Mouse (Mus musculus) hindbrain, postnatal 0 days (tissue): ENCODE measurements at regions not wholly inside any gene's neighbourhood (a gene's known extent, or its start where the extent isn't known, plus 50 kb on each side); places are given as distances from the start of the nearest gene placed in this dataset.

ENCODE experiments used
- ATAC-seq: fragments of 200-750 bp; cut with Nextera tagmentation; 2 replicates; pipeline ENCODE4 v1.8.0; 2017; ENCODE audit warnings: mild to moderate bottlenecking, moderate TSS enrichment, moderate library complexity
- DNase-seq: peaks from one replicate; pipeline ENCODE4 v3.0.0-alpha.2; 2015; ENCODE audit warnings: low spot score
- H3K27ac ChIP-seq: fragments of 300-500 bp; sonication (generic); 2 replicates; pipeline ENCODE4 v1.5.1; 2014; ENCODE audit warnings: mild to moderate bottlenecking
- H3K27me3 ChIP-seq: fragments of 300-500 bp; sonication (generic); 2 replicates; pipeline ENCODE4 v1.6.1; 2014; ENCODE audit warnings: low read length, mixed read lengths; ENCODE audit not compliant: insufficient read depth
- H3K36me3 ChIP-seq: fragments of 300-500 bp; sonication (generic); 2 replicates; pipeline ENCODE4 v1.6.1; 2014; ENCODE audit warnings: low read length, mixed read lengths; ENCODE audit not compliant: insufficient read depth
- H3K4me1 ChIP-seq: fragments of 300-500 bp; sonication (generic); 2 replicates; pipeline ENCODE4 v1.6.1; 2014; ENCODE audit warnings: antibody characterized with exemption, low read length, mixed read lengths; ENCODE audit not compliant: insufficient read depth
- H3K4me2 ChIP-seq: fragments of 300-500 bp; sonication (generic); 2 replicates; pipeline ENCODE4 v1.6.1; 2014; ENCODE audit warnings: low read depth, mild to moderate bottlenecking, low read length, moderate library complexity, mixed read lengths
- H3K4me3 ChIP-seq: fragments of 300-500 bp; sonication (generic); 2 replicates; pipeline ENCODE4 v1.5.1; 2014; ENCODE audit warnings: low read length
- H3K9ac ChIP-seq: fragments of 300-500 bp; sonication (generic); replicated peaks from 2 replicates; pipeline ENCODE4 v1.6.1; 2014; ENCODE audit warnings: mild to moderate bottlenecking, low read length, moderate library complexity, mixed read lengths
- H3K9me3 ChIP-seq: fragments of 300-500 bp; sonication (generic); 2 replicates; pipeline ENCODE4 v1.6.1; 2016; ENCODE audit warnings: low read length, mixed read lengths
- CTCF ChIP-seq: IDR thresholded peaks from 2 replicates; pipeline ENCODE4 v1.5.1; 2016; ENCODE audit warnings: antibody characterized with exemption, control low read depth, low read depth
- WGBS: fragments of 180-500 bp; shearing (Covaris S2); extraction: QIAGEN DNeasy Blood & Tissue Kit; methylation state at CpG from one replicate; pipeline ENCODE4 v1.1.7; 2014; 5-methylcytosine and 5-hydroxymethylcytosine counted together

DNA sequence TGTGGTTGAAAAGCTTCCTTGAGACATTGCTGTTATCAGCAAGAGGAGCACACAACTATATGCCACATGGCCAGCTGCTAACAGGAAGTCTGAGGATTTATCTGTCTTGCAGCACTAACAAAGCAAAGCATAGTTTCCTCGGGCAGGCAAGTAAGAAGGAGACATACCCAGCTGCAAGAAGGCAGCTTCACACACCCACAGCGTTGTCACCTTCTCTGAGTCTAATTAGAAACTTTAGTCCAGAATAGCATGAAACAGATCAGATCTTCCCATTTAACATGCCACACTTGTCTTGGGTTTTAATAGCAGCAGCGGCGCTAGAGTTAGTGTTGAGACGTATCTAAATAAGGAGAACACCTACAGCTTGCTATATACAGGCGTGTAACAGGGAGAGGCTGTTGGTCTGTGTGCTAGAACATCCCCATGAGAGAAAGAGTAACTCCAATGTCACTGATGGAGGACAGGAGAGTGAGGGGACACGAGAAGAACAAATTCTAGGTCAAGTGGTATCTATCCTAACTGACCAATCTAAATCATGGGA is 322.1 kb upstream of the Syt1 start:
- Histone ChIP-seq H3K9me3 (no peaks in the 10 kb centered on the region), H3K4me2 (no peak overlapping the region), H3K36me3 (no peaks in the 10 kb centered on the region), H3K27me3 (no peaks in the 10 kb centered on the region), H3K4me3 (no peak overlapping the region), H3K4me1 (no peaks in the 10 kb centered on the region), H3K27ac (no peak overlapping the region), H3K9ac (no peak overlapping the region)
- 90% methylated on average over 7 of the region's 7 CpGs for WGBS
- TF ChIP-seq CTCF: no peak
- DNase-seq (no peak), ATAC-seq (no peak)

DNA sequence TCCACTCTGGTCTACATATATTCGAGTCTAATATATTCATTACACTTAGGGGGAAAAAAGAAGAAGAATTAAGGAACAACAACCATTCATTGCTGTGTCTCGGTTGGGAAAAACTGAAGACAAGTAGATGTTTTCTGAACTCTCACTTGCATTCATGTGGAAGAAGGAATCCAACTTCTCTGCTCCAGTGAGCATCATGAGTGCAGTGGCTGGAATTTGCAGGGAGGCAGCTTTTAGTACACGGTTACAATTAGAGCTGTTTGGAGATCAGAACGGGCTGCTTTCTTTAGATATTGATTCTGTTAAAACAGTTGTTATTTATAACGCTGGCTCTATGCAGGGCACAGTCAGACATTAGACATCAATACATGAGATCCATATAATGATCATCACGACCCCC is 298.5 kb upstream of the Syt1 start:
- no peak overlapping the region for H3K9ac ChIP-seq
- H3K9me3 ChIP-seq: 0 out of 2 replicates have a peak, but pooled peaks cover 3% of the 10 kb centered on the region
- 68% methylated on average over 6 of the region's 6 CpGs for WGBS
- ATAC-seq (no peak), DNase-seq (peak; percentile 9)
- no peak overlapping the region for H3K4me2 ChIP-seq
- H3K36me3 ChIP-seq: no peaks in the 10 kb centered on the region
- no peaks in the 10 kb centered on the region for H3K27me3 ChIP-seq
- no peaks in the 10 kb centered on the region for H3K4me1 ChIP-seq
- no peak overlapping the region for H3K4me3 ChIP-seq
- TF ChIP-seq CTCF: no peak
- no peak overlapping the region for H3K27ac ChIP-seq

DNA sequence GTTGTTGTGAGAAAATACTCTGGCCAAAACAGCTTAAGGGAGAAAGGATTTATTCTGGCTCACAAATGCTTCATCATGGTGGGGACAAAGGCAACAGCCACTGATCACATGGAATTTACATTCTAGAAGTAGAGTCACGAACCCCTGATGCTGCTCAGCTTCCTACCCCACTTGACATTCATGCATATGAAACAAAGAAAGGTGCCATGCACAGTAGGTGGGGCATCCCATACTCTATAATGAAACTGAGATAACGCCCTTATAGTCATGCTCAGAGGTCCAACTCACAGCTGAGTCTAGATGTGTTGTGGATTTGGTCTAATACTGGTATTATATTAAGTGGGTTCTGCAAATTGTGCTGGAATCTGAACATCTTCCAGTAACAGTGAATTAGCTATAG is 289.4 kb upstream of the Syt1 start:
- TF ChIP-seq CTCF: no peak
- H3K9me3 ChIP-seq: no peaks in the 10 kb centered on the region
- no peak overlapping the region for H3K9ac ChIP-seq
- ATAC-seq (no peak; the same call in 1 of the 2 replicates), DNase-seq (no peak)
- 68% methylated on average over 2 of the region's 2 CpGs for WGBS
- no peak overlapping the region for H3K4me3 ChIP-seq
- no peaks in the 10 kb centered on the region for H3K4me1 ChIP-seq
- no peaks in the 10 kb centered on the region for H3K27me3 ChIP-seq
- no peak overlapping the region for H3K4me2 ChIP-seq
- no peak overlapping the region for H3K27ac ChIP-seq
- H3K36me3 ChIP-seq: no peaks in the 10 kb centered on the region

DNA sequence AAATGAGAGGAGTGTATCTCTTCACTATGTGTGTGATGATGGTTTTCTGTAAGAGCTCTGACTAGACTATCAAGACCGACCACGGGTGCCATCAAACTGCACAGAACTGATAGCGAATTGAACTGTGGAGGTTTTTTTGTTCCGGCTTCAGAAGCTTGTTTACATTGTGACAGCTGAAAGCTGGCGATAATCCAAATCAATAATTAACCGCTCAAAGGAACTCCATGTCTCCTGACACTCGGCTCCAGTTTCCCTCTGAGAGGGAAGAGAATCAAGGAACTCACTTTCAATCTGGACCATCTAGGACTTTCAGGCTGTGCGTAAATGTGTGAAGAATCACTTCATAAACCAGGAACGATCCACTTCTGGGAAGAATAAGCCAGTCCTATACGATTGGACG is 289.0 kb upstream of the Syt1 start:
- WGBS: 36% methylated on average over 11 of the region's 11 CpGs
- Histone ChIP-seq H3K27me3 (no peaks in the 10 kb centered on the region), H3K4me3 (no peak overlapping the region), H3K9me3 (no peaks in the 10 kb centered on the region), H3K27ac (no peak overlapping the region), H3K36me3 (no peaks in the 10 kb centered on the region), H3K9ac (no peak overlapping the region), H3K4me1 (no peaks in the 10 kb centered on the region), H3K4me2 (no peak overlapping the region)
- no peak for TF ChIP-seq CTCF
- DNase-seq (peak; percentile 70), ATAC-seq (no peak; the same call in 1 of the 2 replicates)

DNA sequence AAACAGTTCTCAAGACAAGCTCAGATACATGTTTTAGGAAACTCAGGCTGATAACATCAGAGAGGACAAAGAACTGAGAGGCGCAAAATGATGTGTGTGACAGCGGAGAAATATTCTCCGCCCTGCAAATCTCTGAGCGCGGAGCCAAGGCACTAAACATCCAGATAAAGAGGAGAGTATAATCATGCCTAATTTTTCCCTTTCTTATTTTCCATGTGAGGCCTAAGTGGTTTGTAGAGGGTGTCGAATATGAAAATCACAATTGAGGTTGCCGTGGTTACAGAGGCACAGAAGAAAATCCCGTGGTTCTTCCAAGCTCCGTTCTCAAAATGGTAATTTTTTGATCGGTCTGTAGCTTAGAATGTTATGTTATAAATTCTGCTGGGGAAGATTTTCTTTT is 272.6 kb upstream of the Syt1 start:
- ATAC-seq (0 out of 2 replicates have a peak, but pooled peaks have one; percentile 45), DNase-seq (peak; percentile 32)
- no peaks in the 10 kb centered on the region for H3K4me1 ChIP-seq
- no peak overlapping the region for H3K4me3 ChIP-seq
- H3K27ac ChIP-seq: no peak overlapping the region
- no peak overlapping the region for H3K9ac ChIP-seq
- 66% methylated on average over 10 of the region's 10 CpGs for WGBS
- H3K4me2 ChIP-seq: no peak overlapping the region
- no peaks in the 10 kb centered on the region for H3K27me3 ChIP-seq
- TF ChIP-seq CTCF: no peak
- no peaks in the 10 kb centered on the region for H3K9me3 ChIP-seq
- no peaks in the 10 kb centered on the region for H3K36me3 ChIP-seq

DNA sequence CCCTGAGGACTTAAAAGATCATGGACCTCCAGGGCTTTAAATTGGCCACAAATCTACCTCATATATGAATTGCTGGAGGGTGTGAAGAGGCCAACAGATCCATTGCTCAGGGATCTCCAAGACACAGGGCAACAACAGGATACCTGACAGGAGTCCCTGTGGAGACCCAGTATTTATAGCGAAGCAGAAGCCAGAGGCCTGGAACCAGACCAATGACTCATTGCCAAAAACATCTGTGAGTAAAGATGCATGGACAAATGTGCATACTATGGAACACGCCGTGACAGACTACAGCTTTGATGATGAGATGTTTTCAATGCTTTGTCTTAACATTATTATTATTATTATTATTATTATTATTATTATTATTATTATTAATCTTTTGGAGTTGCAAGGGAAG is 239.0 kb upstream of the Syt1 start:
- no peaks in the 10 kb centered on the region for H3K9me3 ChIP-seq
- ATAC-seq: no peak
- 77% methylated on average over 3 of the region's 3 CpGs for WGBS
- H3K4me2 ChIP-seq: no peak overlapping the region
- TF ChIP-seq CTCF: no peak
- no peak overlapping the region for H3K27ac ChIP-seq
- H3K4me3 ChIP-seq: no peak overlapping the region
- H3K27me3 ChIP-seq: no peaks in the 10 kb centered on the region
- no peaks in the 10 kb centered on the region for H3K4me1 ChIP-seq
- no peaks in the 10 kb centered on the region for H3K36me3 ChIP-seq
- no peak for DNase-seq
- H3K9ac ChIP-seq: no peak overlapping the region

DNA sequence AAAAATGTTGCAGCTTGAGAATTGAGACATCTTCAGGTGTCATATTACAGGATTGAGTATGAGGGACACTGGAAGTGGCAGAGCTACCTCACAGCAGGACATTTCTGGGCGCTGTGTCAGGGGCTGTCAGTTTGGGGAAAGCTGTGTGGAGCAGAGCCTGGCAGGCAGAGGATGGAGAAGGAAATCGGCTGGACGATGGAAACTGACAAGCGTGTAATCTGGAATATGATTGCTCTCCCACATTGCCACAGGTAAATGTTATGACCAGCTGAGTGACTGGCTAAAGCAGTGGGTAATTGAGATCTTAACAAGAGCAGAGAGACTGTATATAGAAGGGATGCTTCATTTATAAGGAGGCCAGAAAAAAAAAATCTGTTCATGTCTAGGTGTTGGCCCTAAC is 235.5 kb upstream of the Syt1 start:
- H3K4me3 ChIP-seq: no peak overlapping the region
- peak; percentile 98 for ATAC-seq
- H3K9me3 ChIP-seq: no peaks in the 10 kb centered on the region
- H3K27ac ChIP-seq: no peak overlapping the region
- no peaks in the 10 kb centered on the region for H3K36me3 ChIP-seq
- H3K27me3 ChIP-seq: no peaks in the 10 kb centered on the region
- WGBS: 25% methylated on average over 4 of the region's 4 CpGs
- no peaks in the 10 kb centered on the region for H3K4me1 ChIP-seq
- H3K4me2 ChIP-seq: no peak overlapping the region
- DNase-seq: peak; percentile 86
- no peak overlapping the region for H3K9ac ChIP-seq
- no peak for TF ChIP-seq CTCF
